Mouse (Mus musculus) lung, embryonic 16.5 days (tissue): Measurements from ENCODE around the gene Tmod3. TPM values are rescaled to one million over a fixed set of nuclear protein-coding genes. Genes with fewer than 3 reads are reported as not detected.

Experiments
- ATAC-seq: fragments of 200-750 bp; cut with Nextera tagmentation; 2 replicates; pipeline ENCODE4 v1.8.0; 2017; ENCODE audit warnings: low read depth, mild to moderate bottlenecking, moderate library complexity
- H3K27ac ChIP-seq: fragments of 300-500 bp; sonication (generic); 2 replicates; pipeline ENCODE4 v1.5.1; 2014; ENCODE audit warnings: mild to moderate bottlenecking, control low read depth, low read length
- H3K27me3 ChIP-seq: fragments of 300-500 bp; sonication (generic); 2 replicates; pipeline ENCODE4 v1.6.1; 2014; ENCODE audit warnings: low read depth, low read length, mixed read lengths; ENCODE audit not compliant: control insufficient read depth, insufficient read depth
- H3K36me3 ChIP-seq: fragments of 300-500 bp; sonication (generic); 2 replicates; pipeline ENCODE4 v1.6.1; 2014; ENCODE audit warnings: low read length; ENCODE audit not compliant: control insufficient read depth, insufficient read depth
- H3K4me1 ChIP-seq: fragments of 300-500 bp; sonication (generic); replicated peaks from 2 replicates; pipeline ENCODE4 v1.6.1; 2014; ENCODE audit warnings: low read length, mixed read lengths; ENCODE audit not compliant: control insufficient read depth, insufficient read depth
- H3K4me2 ChIP-seq: fragments of 300-500 bp; sonication (generic); 2 replicates; pipeline ENCODE4 v1.6.1; 2014; ENCODE audit warnings: low read depth, low read length, control low read depth
- H3K4me3 ChIP-seq: fragments of 300-500 bp; sonication (generic); 2 replicates; pipeline ENCODE4 v1.5.1; 2014; ENCODE audit warnings: mild to moderate bottlenecking, low read length, control low read depth
- H3K9ac ChIP-seq: fragments of 300-500 bp; sonication (generic); 2 replicates; pipeline ENCODE4 v1.6.1; 2014; ENCODE audit warnings: low read length, control low read depth
- H3K9me3 ChIP-seq: fragments of 300-500 bp; sonication (generic); 2 replicates; pipeline ENCODE4 v1.6.1; 2016; ENCODE audit warnings: low read length; ENCODE audit not compliant: control insufficient read depth
- WGBS: fragments of 180-500 bp; shearing (Covaris S2); extraction: QIAGEN DNeasy Blood & Tissue Kit; methylation state at CpG from one replicate; pipeline ENCODE4 v1.1.7; 2014; 5-methylcytosine and 5-hydroxymethylcytosine counted together
- polyA plus RNA-seq: library from polyadenylated mRNA; unstranded; fragments of >200 nt; fragmentation: Nextera tagmentation; extraction: Ambion mirVana; gene quantifications from 2 replicates; pipeline ENCODE4 v1.2.1, GENCODE M21; 2015

Tmod3 gene
- polyA plus RNA-seq, 1 experiment from 2014 or later, result 177 TPM

DNA sequence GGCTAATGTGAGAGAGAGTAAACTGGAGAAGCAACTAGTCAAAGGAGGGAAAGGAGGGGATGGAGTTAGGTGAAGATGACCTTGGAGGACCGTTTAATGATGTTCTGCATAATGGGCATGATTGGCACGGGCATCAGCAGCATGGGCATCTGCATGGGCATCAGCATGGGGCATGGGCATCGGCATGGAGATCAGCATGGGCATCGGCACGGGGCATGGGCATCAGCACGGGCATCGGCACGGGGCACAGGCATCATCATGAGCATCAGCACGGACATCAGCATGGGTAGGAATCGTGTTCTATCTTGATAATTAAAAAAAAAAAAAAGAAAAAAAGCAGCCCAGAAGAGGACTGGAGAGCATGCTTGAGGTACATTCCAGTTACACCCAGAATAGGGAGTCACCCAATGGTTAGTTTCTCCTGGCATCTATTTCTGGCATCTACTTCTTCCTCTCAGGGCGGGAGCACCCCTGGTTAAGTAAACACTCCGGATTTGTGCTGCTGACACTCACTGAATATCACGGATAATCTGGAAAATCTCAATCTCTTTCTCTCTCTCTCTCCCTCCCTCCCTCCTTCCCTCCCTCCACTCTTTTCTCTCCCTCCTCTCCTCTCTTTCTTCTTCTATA is 1.7 kb upstream of the Tmod3 start:
- no peak overlapping the region for H3K9ac ChIP-seq
- H3K27ac ChIP-seq, result no peak overlapping the region
- H3K27me3 ChIP-seq, result no peaks in the 10 kb centered on the region
- ATAC-seq, result no peak
- H3K9me3 ChIP-seq, result no peaks in the 10 kb centered on the region
- H3K4me3 ChIP-seq, result no peak overlapping the region
- H3K36me3 ChIP-seq, result no peaks in the 10 kb centered on the region
- 66% methylated on average over 13 of the region's 13 CpGs for WGBS
- peaks cover 17% of the 10 kb centered on the region for H3K4me1 ChIP-seq
- no peak overlapping the region for H3K4me2 ChIP-seq

DNA sequence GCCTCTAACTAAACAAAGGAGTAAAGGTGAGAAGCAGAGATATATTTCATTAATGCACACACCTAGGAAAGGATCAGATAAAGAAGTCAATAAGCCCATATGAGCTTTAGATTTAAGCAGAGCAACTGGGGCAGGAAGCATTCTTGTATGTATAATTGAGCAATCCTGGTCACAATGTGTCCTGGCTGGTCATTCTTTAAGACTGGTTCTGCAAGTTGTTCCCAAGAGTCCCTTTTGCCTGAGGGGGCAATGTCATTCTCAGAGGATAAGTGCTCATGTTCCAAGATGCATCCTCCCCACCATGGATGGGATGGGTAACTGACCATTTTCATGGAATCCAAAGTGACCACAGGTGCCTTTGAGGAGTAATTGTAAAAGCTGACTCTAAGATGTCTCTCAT is 896 bp upstream of the Tmod3 start:
- Histone ChIP-seq H3K9ac (no peak overlapping the region), H3K4me2 (no peak overlapping the region), H3K36me3 (no peaks in the 10 kb centered on the region), H3K9me3 (no peaks in the 10 kb centered on the region), H3K27ac (no peak overlapping the region), H3K4me3 (no peak overlapping the region), H3K27me3 (no peaks in the 10 kb centered on the region), H3K4me1 (peaks cover 20% of the 10 kb centered on the region)
- no peak for ATAC-seq

DNA sequence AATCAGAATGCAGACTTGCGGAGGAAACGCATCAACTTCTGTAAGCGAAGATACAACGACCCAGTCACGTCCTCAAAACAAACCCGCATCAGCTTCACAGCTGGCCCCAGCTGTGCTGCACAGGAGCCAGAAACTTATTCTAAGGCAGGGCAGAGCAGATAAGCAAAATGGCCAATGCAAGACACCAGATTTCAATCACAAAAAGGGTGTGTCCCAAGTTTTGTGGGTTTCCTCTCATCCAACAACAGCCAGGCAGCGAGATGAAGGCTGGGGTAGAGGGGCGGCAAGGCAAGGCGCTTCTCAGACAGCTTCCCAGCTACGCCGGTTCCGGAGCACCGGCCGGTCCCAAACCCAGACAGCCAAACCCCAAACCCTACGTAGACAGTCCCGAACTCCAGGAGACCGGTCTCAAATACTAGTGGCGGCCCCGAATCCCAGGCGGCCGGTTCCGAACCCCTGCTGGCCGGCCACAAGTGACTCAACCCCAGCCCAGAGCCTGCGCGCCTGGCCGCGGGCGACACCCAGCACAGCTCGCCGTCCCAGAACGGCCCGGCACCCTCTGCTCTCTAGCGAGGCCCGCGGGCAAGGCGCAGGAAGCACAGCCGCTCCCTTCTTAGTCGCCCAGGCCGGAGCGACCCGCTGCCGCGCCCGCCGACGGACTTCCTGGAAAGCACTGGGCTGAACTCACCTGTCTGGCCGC is 495 bp downstream of the Tmod3 start:
- Histone ChIP-seq H3K9me3 (no peaks in the 10 kb centered on the region), H3K9ac (peak overlapping the region; percentile 96), H3K4me3 (peak overlapping the region; percentile 96), H3K36me3 (no peaks in the 10 kb centered on the region), H3K4me1 (peaks cover 21% of the 10 kb centered on the region), H3K4me2 (peak overlapping the region; percentile 62), H3K27me3 (no peaks in the 10 kb centered on the region), H3K27ac (peak overlapping the region; percentile 96)
- ATAC-seq, result peak; percentile 90
- under 1% methylated on average over 47 of the region's 47 CpGs for WGBS

DNA sequence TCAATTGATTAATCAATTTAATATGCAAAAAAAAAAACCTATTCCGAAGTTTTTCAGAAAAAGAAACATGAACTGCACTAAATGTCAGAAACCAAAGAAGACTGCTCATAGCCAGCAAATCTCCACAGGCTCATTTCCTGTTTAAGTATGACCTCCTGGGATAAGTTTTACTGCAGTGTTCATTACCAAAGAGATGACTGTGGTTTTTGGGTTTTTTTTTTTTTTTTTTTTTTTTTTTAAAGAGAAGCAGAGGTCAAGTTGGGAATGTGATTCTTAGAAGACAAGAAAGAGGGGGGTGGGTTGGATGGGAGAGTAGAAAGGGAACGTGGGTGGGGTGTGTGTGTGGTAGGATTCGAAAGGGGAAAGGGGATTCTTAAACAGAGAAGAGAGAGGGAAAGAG is 1.1 kb downstream of the Tmod3 start:
- 12% methylated on average over 3 of the region's 3 CpGs for WGBS
- peak; percentile 1; the same call in 1 of the 2 replicates for ATAC-seq
- no peaks in the 10 kb centered on the region for H3K9me3 ChIP-seq
- H3K27ac ChIP-seq, result peak overlapping the region; percentile 96
- no peaks in the 10 kb centered on the region for H3K27me3 ChIP-seq
- H3K36me3 ChIP-seq, result no peaks in the 10 kb centered on the region
- H3K4me2 ChIP-seq, result peak overlapping the region; percentile 62
- H3K4me3 ChIP-seq, result peak overlapping the region; percentile 96
- peaks cover 26% of the 10 kb centered on the region for H3K4me1 ChIP-seq
- peak overlapping the region; percentile 96 for H3K9ac ChIP-seq

DNA sequence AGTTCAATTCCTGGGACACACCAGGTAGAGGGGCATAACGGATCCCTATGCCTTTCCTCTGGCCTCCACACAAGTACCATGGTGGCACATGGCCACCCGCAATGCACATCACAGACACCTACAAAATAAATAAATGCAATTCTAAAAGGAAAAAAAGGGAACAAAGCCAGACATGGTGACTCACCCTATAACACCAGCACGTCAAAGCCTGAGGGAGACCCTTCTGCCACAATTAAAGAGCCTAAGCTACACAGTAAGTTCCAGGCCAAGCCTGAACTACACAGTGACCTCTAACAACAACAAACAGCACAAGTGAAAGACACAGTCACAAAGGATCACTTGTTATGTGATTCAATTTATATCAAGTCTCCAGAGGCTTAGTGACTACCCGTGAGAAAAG is 5.7 kb downstream of the Tmod3 start:
- no peak for ATAC-seq
- peaks cover 31% of the 10 kb centered on the region for H3K4me1 ChIP-seq
- 71% methylated on average over 4 of the region's 4 CpGs for WGBS

GRCm38 (mm10) chr9:75551342-75551741 is 8.1 kb downstream of the Tmod3 start:
- H3K27me3 ChIP-seq, result no peaks in the 10 kb centered on the region
- H3K4me1 ChIP-seq, result peaks cover 33% of the 10 kb centered on the region
- peaks cover 7% of the 10 kb centered on the region; the same call in 1 of the 2 replicates for H3K9me3 ChIP-seq
- H3K9ac ChIP-seq, result no peak overlapping the region
- H3K36me3 ChIP-seq, result peaks cover 2% of the 10 kb centered on the region; the same call in 1 of the 2 replicates
- no peak overlapping the region for H3K27ac ChIP-seq
- no peak overlapping the region for H3K4me3 ChIP-seq
- ATAC-seq, result no peak
- H3K4me2 ChIP-seq, result no peak overlapping the region
- 32% methylated on average over 5 of the region's 5 CpGs for WGBS

More for the DNA sequence above, 5.7 kb downstream of the Tmod3 start:
- H3K36me3 ChIP-seq, result peaks cover 2% of the 10 kb centered on the region; the same call in 1 of the 2 replicates
- no peak overlapping the region for H3K4me2 ChIP-seq
- peaks cover 7% of the 10 kb centered on the region; the same call in 1 of the 2 replicates for H3K9me3 ChIP-seq
- no peaks in the 10 kb centered on the region for H3K27me3 ChIP-seq
- no peak overlapping the region for H3K27ac ChIP-seq
- H3K4me3 ChIP-seq, result no peak overlapping the region
- no peak overlapping the region for H3K9ac ChIP-seq

- Histone ChIP-seq H3K27me3 (no peaks in the 10 kb centered on the region), H3K4me2 (no peak overlapping the region), H3K4me3 (no peak overlapping the region), H3K9me3 (peaks cover 7% of the 10 kb centered on the region; the same call in 1 of the 2 replicates), H3K4me1 (peaks cover 34% of the 10 kb centered on the region), H3K27ac (no peak overlapping the region), H3K9ac (no peak overlapping the region), H3K36me3 (peaks cover 2% of the 10 kb centered on the region; the same call in 1 of the 2 replicates)
- WGBS, result 44% methylated on average over 8 of the region's 8 CpGs
- ATAC-seq, result no peak
These were observed 10.4 kb downstream of the Tmod3 start for GRCm38 (mm10) chr9:75549010-75549409.

DNA sequence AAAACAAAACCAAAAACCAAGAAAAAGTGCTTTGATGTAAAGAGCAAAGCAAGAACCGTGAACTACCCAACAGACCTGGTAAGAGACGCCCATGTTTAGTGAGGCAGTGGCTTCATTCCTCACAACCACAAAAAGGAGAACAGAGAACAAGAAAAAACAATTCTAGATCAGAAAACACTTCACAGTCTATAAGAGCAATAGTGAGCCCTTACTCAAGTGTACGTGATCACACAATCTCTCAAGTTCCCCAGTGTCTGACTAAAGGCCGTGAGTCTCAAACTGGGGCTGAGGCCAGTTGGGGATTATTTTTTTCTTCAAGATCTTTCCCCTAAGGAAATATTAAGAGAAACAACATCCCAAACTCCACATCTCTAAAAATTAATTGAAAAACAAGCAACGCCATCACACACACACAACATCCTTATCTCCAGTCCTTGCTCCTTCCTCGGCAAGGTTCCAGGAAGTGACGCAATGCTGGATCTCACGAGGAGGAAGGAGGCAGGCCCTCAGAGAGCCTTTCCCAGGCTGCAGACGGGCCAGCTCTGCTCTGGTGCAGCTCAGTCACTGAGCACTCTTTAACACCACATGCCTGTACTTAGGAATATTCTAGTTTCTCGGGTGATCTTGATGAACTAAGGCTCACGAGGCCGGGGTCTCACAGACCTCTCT is 12.4 kb downstream of the Tmod3 start:
- Histone ChIP-seq H3K4me1 (peaks cover 34% of the 10 kb centered on the region), H3K9me3 (peaks cover 7% of the 10 kb centered on the region; the same call in 1 of the 2 replicates), H3K27me3 (no peaks in the 10 kb centered on the region), H3K27ac (peak overlapping the region; percentile 61), H3K36me3 (peaks cover 2% of the 10 kb centered on the region; the same call in 1 of the 2 replicates), H3K9ac (peak overlapping the region; percentile 6; the same call in 1 of the 2 replicates), H3K4me2 (peak overlapping the region; percentile 13; the same call in 1 of the 2 replicates), H3K4me3 (no peak overlapping the region)
- ATAC-seq, result peak; percentile 91
- 32% methylated on average over 12 of the region's 12 CpGs for WGBS

GRCm38 (mm10) chr9:75545514-75545913 is 13.9 kb downstream of the Tmod3 start:
- ATAC-seq, result no peak
- Histone ChIP-seq H3K9ac (no peak overlapping the region), H3K4me2 (no peak overlapping the region), H3K27me3 (no peaks in the 10 kb centered on the region), H3K36me3 (0 out of 2 replicates have a peak, but pooled peaks cover 2% of the 10 kb centered on the region), H3K9me3 (peaks cover 4% of the 10 kb centered on the region; the same call in 1 of the 2 replicates), H3K4me3 (no peak overlapping the region), H3K4me1 (peaks cover 40% of the 10 kb centered on the region), H3K27ac (no peak overlapping the region)
- 78% methylated on average over 8 of the region's 8 CpGs for WGBS
